Comparison of ENCODE assay signal across 15 mouse cellular contexts in genomic region chr3:101236261-101236660, GRCm38 (mm10). TPM values are rescaled to one million over a fixed set of nuclear protein-coding genes. Genes with fewer than 3 reads are reported as not detected.
DNase-seq lines count a peak whose midpoint lies in the region; ATAC-seq and TF ChIP-seq lines count a peak whose summit lies in the region.
"Had no signal": no experiment of that assay in that cellular context is flagged by ENCODE, and none has a peak within 500 bp of the region (broad histone marks: within the 10 kb centered on the region; RNA-seq: fewer than 3 reads in every experiment).

No protein-coding gene starts in this region.

- 22% methylated on average over 15 of the region's 15 CpGs for WGBS in lung, adult 2 months
- 56% methylated on average over 15 of the region's 15 CpGs for whole genome bisulfite sequencing in hindbrain, embryonic 15.5 days
- WGBS in thymus, adult 2 months, result 9% methylated on average over 15 of the region's 15 CpGs

- peak overlapping the region; percentile 4; the same call in 1 of the 2 replicates for H3K27ac ChIP-seq in hindbrain, embryonic 15.5 days (replicated peaks)
- peak overlapping the region; percentile 89 for H3K27ac ChIP-seq in thymus, adult 2 months (ENCODE audit: control insufficient read depth, insufficient read depth, low read length)
- H3K27ac ChIP-seq: embryonic facial prominence, embryonic 12.5 days had no signal

- no peak overlapping the region for H3K4me2 ChIP-seq in hindbrain, embryonic 15.5 days
- H3K4me2 ChIP-seq: embryonic facial prominence, embryonic 12.5 days; forebrain, embryonic 12.5 days; heart, embryonic 11.5 days; liver, embryonic 11.5 days had no signal

- ATAC-seq in hindbrain, embryonic 15.5 days (ENCODE audit: low FRiP score, low read depth), result no peak

- no peak for TF ChIP-seq CTCF in lung, adult 2 months (IDR thresholded peaks at IDR 0.05; ENCODE audit: insufficient read depth, low read length)
- TF ChIP-seq CTCF in thymus, adult 2 months (IDR thresholded peaks at IDR 0.05; ENCODE audit: borderline replicate concordance, control insufficient read depth, extremely low read depth, insufficient read depth, low read length, poor library complexity), result no peak

- H3K4me3 ChIP-seq in lung, adult 2 months (replicated peaks; ENCODE audit: extremely low read depth, low read depth, low read length), result peak overlapping the region; percentile 28
- H3K4me3 ChIP-seq in hindbrain, embryonic 15.5 days, result no peak overlapping the region
- H3K4me3 ChIP-seq in thymus, adult 2 months (ENCODE audit: control insufficient read depth, insufficient read depth, low read length), result peak overlapping the region; percentile 16
- H3K4me3 ChIP-seq: embryonic facial prominence, embryonic 12.5 days; forebrain, embryonic 12.5 days had no signal

- no peaks in the 10 kb centered on the region for H3K36me3 ChIP-seq in hindbrain, embryonic 15.5 days
- no peaks in the 10 kb centered on the region for H3K36me3 ChIP-seq in thymus, adult 2 months (ENCODE audit: control insufficient read depth, insufficient read depth, low read length)
- H3K36me3 ChIP-seq: embryonic facial prominence, embryonic 12.5 days; forebrain, embryonic 12.5 days had no signal

- H3K27me3 ChIP-seq in hindbrain, embryonic 15.5 days, result no peaks in the 10 kb centered on the region
- H3K27me3 ChIP-seq in thymus, adult 2 months (ENCODE audit: control insufficient read depth, insufficient read depth, low read length), result no peaks in the 10 kb centered on the region
- H3K27me3 ChIP-seq: embryonic facial prominence, embryonic 12.5 days; forebrain, embryonic 12.5 days had no signal

- DNase-seq in embryo, embryonic 10 days (ENCODE audit: low spot score), result peak; percentile 29
- DNase-seq in embryo, embryonic 9.5 days (ENCODE audit: extremely low spot score), result no peak
- DNase-seq in lung, adult 2 months, result no peak
- DNase-seq in lung, postnatal 14 days, result no peak
- DNase-seq in thymus, adult 2 months, result peak; percentile 55
- no peak for DNase-seq in cerebellum, postnatal 25 days
- DNase-seq in cerebellum, postnatal 36 days, result no peak
- DNase-seq: cerebellum, adult 2 months; kidney, adult 2 months; right cerebral cortex, postnatal 25 days had no signal

- no peaks in the 10 kb centered on the region for H3K4me1 ChIP-seq in lung, adult 2 months (ENCODE audit: control insufficient read depth, insufficient read depth, low read length)
- H3K4me1 ChIP-seq in hindbrain, embryonic 15.5 days (replicated peaks), result peaks cover 14% of the 10 kb centered on the region
- H3K4me1 ChIP-seq in thymus, adult 2 months (replicated peaks; ENCODE audit: control insufficient read depth, insufficient read depth, low read length), result peaks cover 46% of the 10 kb centered on the region

- no peak for TF ChIP-seq POLR2A in lung, adult 2 months (IDR thresholded peaks at IDR 0.05; ENCODE audit: borderline replicate concordance, extremely low read depth, low read depth, low read length)
- no peak for TF ChIP-seq POLR2A in thymus, adult 2 months (IDR thresholded peaks at IDR 0.05; ENCODE audit: control insufficient read depth, extremely low read depth, insufficient read depth, low read length, poor library complexity)

- H3K9ac ChIP-seq in hindbrain, embryonic 15.5 days, result no peak overlapping the region
- H3K9ac ChIP-seq: embryonic facial prominence, embryonic 12.5 days; forebrain, embryonic 12.5 days had no signal

- H3K9me3 ChIP-seq in hindbrain, embryonic 15.5 days, result no peaks in the 10 kb centered on the region
- H3K9me3 ChIP-seq: embryonic facial prominence, embryonic 12.5 days; forebrain, embryonic 12.5 days had no signal

RNA-seq across cellular contexts. Expression of gene Cd2, which starts 51.5 kb away (rescaled TPM):
- 10.7 and 11.4 TPM in 2 replicates for polyA plus RNA-seq in lung, adult 2 months (2012; rRNA removed)
- not detected in 2 replicates for polyA plus RNA-seq in hindbrain, embryonic 15.5 days (2015; fragmentation: Nextera tagmentation; extraction: Ambion mirVana)
- 97.5 and 117 TPM in 2 replicates for polyA plus RNA-seq in thymus, adult 2 months (2012; rRNA removed)
- polyA plus RNA-seq: embryonic facial prominence, embryonic 12.5 days; forebrain, embryonic 12.5 days; liver, embryonic 11.5 days had no signal

Comparison
In these comparisons a context has a peak if more than half of its experiments do, and no peak if none do; other contexts are left out.
1. DNase-seq: peak in embryo, embryonic 10 days (single experiment) and thymus, adult 2 months (single experiment); none in embryo, embryonic 9.5 days (single experiment), lung, adult 2 months (single experiment), lung, postnatal 14 days (single experiment), cerebellum, postnatal 25 days (0 of 2) and cerebellum, postnatal 36 days (0 of 2).
2. RNA of gene Cd2, which starts 51.5 kb away (polyA plus RNA-seq): 97.5 to 117 TPM in thymus, adult 2 months and 10.7 to 11.4 TPM in lung, adult 2 months; not detected in hindbrain, embryonic 15.5 days; every median in the first group is over 10 times any median in the second.